Mouse (Mus musculus) stomach, embryonic 15.5 days (tissue): ENCODE results near the gene Gltp. TPM values are rescaled to one million over a fixed set of nuclear protein-coding genes. Genes with fewer than 3 reads are reported as not detected.

Experiments
- ATAC-seq: fragments of 200-750 bp; cut with Nextera tagmentation; 2 replicates; pipeline ENCODE4 v1.8.0; 2017; ENCODE audit warnings: low read depth, moderate number of reproducible peaks, moderate TSS enrichment; ENCODE audit not compliant: insufficient read depth, low FRiP score
- H3K27ac ChIP-seq: fragments of 300-500 bp; sonication (generic); 2 replicates; pipeline ENCODE4 v1.5.1; 2015; ENCODE audit warnings: mild to moderate bottlenecking, inconsistent platforms
- H3K27me3 ChIP-seq: fragments of 300-500 bp; sonication (generic); replicated peaks from 2 replicates; pipeline ENCODE4 v1.6.1; 2015; ENCODE audit warnings: inconsistent platforms
- H3K36me3 ChIP-seq: fragments of 300-500 bp; sonication (generic); 2 replicates; pipeline ENCODE4 v1.6.1; 2015; ENCODE audit warnings: inconsistent platforms
- H3K4me1 ChIP-seq: fragments of 300-500 bp; sonication (generic); 2 replicates; pipeline ENCODE4 v1.6.1; 2015; ENCODE audit warnings: inconsistent platforms
- H3K4me2 ChIP-seq: fragments of 300-500 bp; sonication (generic); 2 replicates; pipeline ENCODE4 v1.6.1; 2015; ENCODE audit warnings: mild to moderate bottlenecking, inconsistent platforms
- H3K4me3 ChIP-seq: fragments of 300-500 bp; sonication (generic); replicated peaks from 2 replicates; pipeline ENCODE4 v1.5.1; 2015; ENCODE audit warnings: inconsistent platforms
- H3K9ac ChIP-seq: fragments of 300-500 bp; sonication (generic); 2 replicates; pipeline ENCODE4 v1.6.1; 2015; ENCODE audit warnings: inconsistent platforms
- H3K9me3 ChIP-seq: fragments of 300-500 bp; sonication (generic); 2 replicates; pipeline ENCODE4 v1.6.1; 2016; ENCODE audit warnings: inconsistent platforms
- WGBS: fragments of 180-500 bp; shearing (Covaris S2); methylation state at CpG from one replicate; pipeline ENCODE4 v1.1.7; 2015; 5-methylcytosine and 5-hydroxymethylcytosine counted together
- polyA plus RNA-seq: library from polyadenylated mRNA; unstranded; fragments of >200 nt; fragmentation: Nextera tagmentation; extraction: Ambion mirVana; gene quantifications from 2 replicates; pipeline ENCODE4 v1.2.1, GENCODE M21; 2015

Gltp gene
- polyA plus RNA-seq, 1 experiment from 2014 or later = 144 TPM

- no peak overlapping the region for H3K4me3 ChIP-seq
- WGBS = 80% methylated on average over 17 of the region's 17 CpGs
Observed at GRCm38 (mm10) chr5:114696939-114697338, 6.2 kb upstream of the Gltp start.

DNA sequence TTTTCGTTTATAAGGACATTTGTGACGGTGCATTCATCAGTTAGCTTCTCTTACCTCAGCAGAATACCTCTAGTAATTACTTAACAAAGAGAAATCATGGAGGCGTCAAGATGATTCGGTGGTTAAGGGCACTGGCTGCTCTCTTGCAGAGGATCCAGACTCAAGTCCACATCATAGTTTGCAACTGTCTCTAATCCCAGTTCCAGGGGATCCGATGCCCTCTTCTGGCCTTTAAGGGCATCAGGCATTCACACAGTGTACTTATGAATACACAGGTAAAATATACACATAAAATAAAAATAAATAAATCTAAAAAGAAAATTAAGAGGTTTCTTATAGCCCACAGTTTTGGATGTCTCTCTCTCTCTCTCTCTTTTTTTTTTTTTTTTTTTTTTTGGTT lies 5.0 kb upstream of the Gltp start:
- Histone ChIP-seq H3K9ac (no peak overlapping the region), H3K4me3 (no peak overlapping the region), H3K4me1 (peaks cover 4% of the 10 kb centered on the region; the same call in 1 of the 2 replicates), H3K9me3 (no peaks in the 10 kb centered on the region), H3K27ac (no peak overlapping the region), H3K4me2 (no peak overlapping the region), H3K27me3 (no peaks in the 10 kb centered on the region), H3K36me3 (no peaks in the 10 kb centered on the region)
- WGBS = 58% methylated on average over 5 of the region's 5 CpGs
- ATAC-seq = no peak

More at GRCm38 (mm10) chr5:114696939-114697338, 6.2 kb upstream of the Gltp start:
- H3K4me1 ChIP-seq = no peaks in the 10 kb centered on the region
- no peak overlapping the region for H3K4me2 ChIP-seq
- H3K9me3 ChIP-seq = no peaks in the 10 kb centered on the region
- no peaks in the 10 kb centered on the region for H3K36me3 ChIP-seq
- H3K27me3 ChIP-seq = no peaks in the 10 kb centered on the region
- H3K9ac ChIP-seq = no peak overlapping the region
- H3K27ac ChIP-seq = no peak overlapping the region
- no peak for ATAC-seq

DNA sequence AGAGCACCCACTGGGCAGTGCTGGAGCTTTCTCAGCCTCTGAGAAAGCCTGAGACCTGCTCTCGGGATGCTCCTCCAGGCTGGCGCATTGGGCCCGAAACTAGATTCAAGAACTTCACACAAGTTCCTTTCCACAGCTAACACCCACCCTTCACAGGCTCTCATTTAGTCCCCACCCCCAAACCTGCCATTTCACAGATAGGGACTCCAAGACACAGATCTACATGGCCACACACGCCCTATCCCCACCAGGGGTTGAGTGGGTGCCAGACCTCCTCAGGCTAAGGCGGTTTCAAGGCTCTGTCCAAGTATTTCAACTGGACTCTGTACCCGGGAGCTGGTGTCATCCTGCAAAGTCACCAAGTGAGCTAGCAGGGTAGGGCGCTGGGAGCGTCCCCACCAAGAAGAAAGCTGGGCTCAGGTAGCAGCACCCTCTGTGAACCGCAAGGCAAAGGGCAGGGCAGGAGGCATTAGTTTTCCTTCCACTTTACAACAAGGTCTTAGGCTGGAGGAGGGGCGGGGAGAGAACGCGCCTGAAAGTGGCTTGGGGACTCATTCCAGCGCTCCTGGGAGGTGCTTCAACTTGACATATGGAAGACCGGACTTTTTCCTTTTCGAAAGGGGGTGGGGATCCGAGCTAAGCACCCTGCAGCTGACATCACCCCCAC lies 951 bp downstream of the Gltp start:
- H3K36me3 ChIP-seq = no peaks in the 10 kb centered on the region
- H3K4me1 ChIP-seq = peaks cover 16% of the 10 kb centered on the region; the same call in 1 of the 2 replicates
- WGBS = 18% methylated on average over 16 of the region's 16 CpGs
- peak overlapping the region; percentile 85 for H3K4me2 ChIP-seq
- H3K27ac ChIP-seq = peak overlapping the region; percentile 55; the same call in 1 of the 2 replicates
- peak overlapping the region; percentile 69 for H3K4me3 ChIP-seq
- ATAC-seq = peak; percentile 12; the same call in 1 of the 2 replicates
- H3K9me3 ChIP-seq = no peaks in the 10 kb centered on the region
- no peaks in the 10 kb centered on the region for H3K27me3 ChIP-seq
- peak overlapping the region; percentile 43; the same call in 1 of the 2 replicates for H3K9ac ChIP-seq

- Histone ChIP-seq H3K4me2 (peak overlapping the region; percentile 85; the same call in 1 of the 2 replicates), H3K9me3 (no peaks in the 10 kb centered on the region), H3K4me3 (no peak overlapping the region), H3K36me3 (no peaks in the 10 kb centered on the region), H3K27me3 (no peaks in the 10 kb centered on the region), H3K9ac (no peak overlapping the region), H3K27ac (peak overlapping the region; percentile 26; the same call in 1 of the 2 replicates), H3K4me1 (peaks cover 16% of the 10 kb centered on the region; the same call in 1 of the 2 replicates)
- no peak for ATAC-seq
- 82% methylated on average over 13 of the region's 13 CpGs for WGBS
Observed at GRCm38 (mm10) chr5:114688703-114689102, 2.1 kb downstream of the Gltp start.

GRCm38 (mm10) chr5:114687901-114688300 lies 2.9 kb downstream of the Gltp start:
- H3K4me2 ChIP-seq = no peak overlapping the region
- H3K27me3 ChIP-seq = no peaks in the 10 kb centered on the region
- no peaks in the 10 kb centered on the region for H3K36me3 ChIP-seq
- no peak overlapping the region for H3K4me3 ChIP-seq
- no peaks in the 10 kb centered on the region for H3K9me3 ChIP-seq
- H3K27ac ChIP-seq = no peak overlapping the region
- H3K4me1 ChIP-seq = peaks cover 16% of the 10 kb centered on the region; the same call in 1 of the 2 replicates
- no peak for ATAC-seq
- no peak overlapping the region for H3K9ac ChIP-seq

- WGBS = 68% methylated on average over 7 of the region's 7 CpGs
- Histone ChIP-seq H3K4me1 (peaks cover 21% of the 10 kb centered on the region), H3K4me3 (no peak overlapping the region), H3K27ac (no peak overlapping the region), H3K27me3 (no peaks in the 10 kb centered on the region), H3K36me3 (no peaks in the 10 kb centered on the region), H3K9me3 (no peaks in the 10 kb centered on the region), H3K4me2 (no peak overlapping the region), H3K9ac (no peak overlapping the region)
- no peak for ATAC-seq
Observed at GRCm38 (mm10) chr5:114686726-114687210, 4.0 kb downstream of the Gltp start.

GRCm38 (mm10) chr5:114685986-114686385 lies 4.8 kb downstream of the Gltp start:
- Histone ChIP-seq H3K4me1 (peaks cover 17% of the 10 kb centered on the region; the same call in 1 of the 2 replicates), H3K27ac (no peak overlapping the region), H3K4me2 (no peak overlapping the region), H3K4me3 (no peak overlapping the region), H3K9me3 (no peaks in the 10 kb centered on the region), H3K36me3 (no peaks in the 10 kb centered on the region), H3K9ac (no peak overlapping the region), H3K27me3 (no peaks in the 10 kb centered on the region)
- ATAC-seq = no peak
- WGBS = 79% methylated on average over 5 of the region's 5 CpGs

DNA sequence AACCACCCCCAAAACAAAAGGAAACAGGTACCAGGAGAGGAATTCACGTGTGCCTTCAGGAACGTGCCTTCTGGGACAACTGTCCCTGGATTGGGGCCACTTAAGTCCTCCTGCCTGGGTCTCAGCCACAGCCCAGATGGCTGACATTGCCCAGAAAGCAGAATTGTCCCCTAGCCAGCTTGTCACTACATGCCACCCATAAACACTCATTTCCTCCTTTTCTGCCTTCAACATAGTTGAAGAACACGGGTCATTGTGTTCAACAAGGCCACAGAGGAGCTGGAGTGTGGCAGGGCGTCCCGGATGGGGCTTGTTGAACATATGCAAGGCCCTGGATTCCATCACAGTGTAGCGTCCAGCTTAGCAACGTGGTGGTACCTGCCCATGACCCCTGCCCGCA lies 9.1 kb downstream of the Gltp start:
- no peaks in the 10 kb centered on the region for H3K27me3 ChIP-seq
- H3K9ac ChIP-seq = no peak overlapping the region
- no peaks in the 10 kb centered on the region for H3K36me3 ChIP-seq
- H3K27ac ChIP-seq = peak overlapping the region; percentile 77
- no peak for ATAC-seq
- no peak overlapping the region for H3K4me3 ChIP-seq
- H3K4me2 ChIP-seq = no peak overlapping the region
- H3K9me3 ChIP-seq = no peaks in the 10 kb centered on the region
- 61% methylated on average over 8 of the region's 8 CpGs for WGBS
- peaks cover 15% of the 10 kb centered on the region; the same call in 1 of the 2 replicates for H3K4me1 ChIP-seq

DNA sequence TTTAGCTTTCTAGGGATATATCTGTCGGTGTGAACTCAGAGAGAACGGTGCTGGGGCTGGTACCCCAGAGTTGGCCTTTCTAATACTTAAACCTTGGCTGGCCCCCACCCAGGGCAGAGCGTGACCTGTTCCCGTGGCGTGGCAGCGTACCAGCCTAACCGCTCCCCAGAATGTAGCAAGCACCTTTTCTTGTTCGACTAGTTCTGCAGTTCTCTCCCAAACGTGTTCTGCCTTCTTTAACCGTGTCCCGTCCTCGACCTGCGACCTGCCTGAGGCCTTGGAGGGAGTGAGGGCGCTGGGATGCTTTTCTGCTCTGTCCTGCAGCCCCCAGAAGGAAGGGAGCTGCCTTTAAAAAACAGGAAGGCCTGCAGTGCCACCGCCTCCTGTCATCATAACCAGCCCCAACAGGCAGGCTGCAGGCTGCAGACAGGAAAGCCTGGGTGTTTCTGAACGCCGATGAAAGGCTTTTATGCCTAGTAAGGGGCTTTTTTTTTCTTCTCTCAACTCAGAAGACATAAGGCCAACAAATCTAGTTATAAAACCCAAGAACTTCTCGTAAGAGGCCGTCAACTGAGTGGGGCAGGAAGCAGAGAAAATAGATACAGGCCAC lies 10.0 kb downstream of the Gltp start:
- Histone ChIP-seq H3K9me3 (no peaks in the 10 kb centered on the region), H3K9ac (no peak overlapping the region), H3K27me3 (no peaks in the 10 kb centered on the region), H3K4me1 (peaks cover 15% of the 10 kb centered on the region; the same call in 1 of the 2 replicates), H3K36me3 (0 out of 2 replicates have a peak, but pooled peaks cover 4% of the 10 kb centered on the region), H3K27ac (peak overlapping the region; percentile 77), H3K4me3 (no peak overlapping the region), H3K4me2 (0 out of 2 replicates have a peak overlapping the region, but pooled peaks have one; percentile 3)
- 54% methylated on average over 19 of the region's 19 CpGs for WGBS
- no peak for ATAC-seq

DNA sequence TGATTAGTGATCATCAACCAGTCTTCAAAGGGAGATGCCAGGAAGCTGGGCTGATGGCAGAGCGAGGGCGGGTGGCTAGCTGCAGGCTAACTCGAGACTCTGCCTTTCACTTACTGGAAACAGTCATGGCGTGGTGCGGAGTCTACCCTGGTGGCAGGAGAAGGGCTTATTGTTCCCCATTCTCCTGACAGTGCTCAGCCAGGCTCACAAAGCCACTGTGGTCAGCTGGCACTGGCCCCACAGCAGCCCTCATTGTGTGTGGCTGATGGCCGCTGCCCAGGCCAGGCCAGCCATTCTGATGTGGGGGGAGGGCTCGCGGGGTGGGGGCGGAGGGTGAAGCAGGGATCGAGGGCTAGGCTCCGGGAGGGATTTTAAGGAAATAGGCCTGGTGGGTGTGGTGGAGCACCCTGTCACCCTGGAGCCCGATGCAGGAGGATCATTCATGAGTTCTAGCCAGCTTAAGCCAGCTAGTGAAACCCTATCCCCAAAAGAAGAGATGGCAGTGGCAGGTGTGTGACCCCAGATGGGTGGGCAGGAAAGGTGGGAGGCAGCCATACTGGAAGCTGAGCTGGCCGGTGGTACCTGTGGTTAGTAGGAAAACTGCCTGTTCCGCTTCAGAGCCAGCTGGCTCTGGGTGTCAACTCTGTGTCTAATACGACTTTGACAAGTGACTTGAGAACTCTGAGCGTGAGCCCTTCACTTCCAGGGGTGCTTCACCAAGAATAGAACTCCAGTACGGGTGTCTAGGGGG lies 10.8 kb downstream of the Gltp start:
- Histone ChIP-seq H3K4me2 (no peak overlapping the region), H3K4me3 (no peak overlapping the region), H3K4me1 (peaks cover 15% of the 10 kb centered on the region; the same call in 1 of the 2 replicates), H3K9ac (no peak overlapping the region), H3K36me3 (0 out of 2 replicates have a peak, but pooled peaks cover 4% of the 10 kb centered on the region), H3K27ac (peak overlapping the region; percentile 77), H3K9me3 (no peaks in the 10 kb centered on the region), H3K27me3 (no peaks in the 10 kb centered on the region)
- 67% methylated on average over 17 of the region's 17 CpGs for WGBS
- no peak for ATAC-seq

GRCm38 (mm10) chr5:114674594-114674993 lies 16.2 kb downstream of the Gltp start:
- Histone ChIP-seq H3K4me1 (no peaks in the 10 kb centered on the region), H3K9me3 (no peaks in the 10 kb centered on the region), H3K4me3 (no peak overlapping the region), H3K36me3 (0 out of 2 replicates have a peak, but pooled peaks cover 9% of the 10 kb centered on the region), H3K27ac (no peak overlapping the region), H3K4me2 (no peak overlapping the region), H3K9ac (no peak overlapping the region), H3K27me3 (no peaks in the 10 kb centered on the region)
- WGBS = 79% methylated on average over 8 of the region's 8 CpGs
- ATAC-seq = no peak
